ENCODE assay signal across 10 mouse cellular contexts in genomic region chr13:44502612-44503256, GRCm38 (mm10).
DNase-seq lines count a peak whose midpoint lies in the region; ATAC-seq and TF ChIP-seq lines count a peak whose summit lies in the region.
"Had no signal": no experiment of that assay in that cellular context is flagged by ENCODE, and none has a peak within 500 bp of the region (broad histone marks: within the 10 kb centered on the region; RNA-seq: fewer than 3 reads in every experiment).

No protein-coding gene starts in this region.

- peaks cover 2% of the 10 kb centered on the region; the same call in 1 of the 2 replicates for H3K4me1 ChIP-seq in liver, adult 2 months (ENCODE audit: control insufficient read depth, insufficient read depth, low read length)
- peaks cover 17% of the 10 kb centered on the region for H3K4me1 ChIP-seq in liver, embryonic 11.5 days (replicated peaks; ENCODE audit: control insufficient read depth, insufficient read depth, low read length)
- peaks cover 17% of the 10 kb centered on the region for H3K4me1 ChIP-seq in cerebellum, adult 2 months (ENCODE audit: control insufficient read depth, insufficient read depth, low read length)

- no peak for TF ChIP-seq POLR2A in liver, adult 2 months (IDR thresholded peaks at IDR 0.05; ENCODE audit: extremely low read depth, insufficient read depth, low read length)
- TF ChIP-seq POLR2A in cerebellum, adult 2 months (IDR thresholded peaks at IDR 0.05; ENCODE audit: borderline replicate concordance, insufficient read depth, low read length) = no peak

- WGBS in liver, adult 2 months = 25% methylated on average over 10 of the region's 10 CpGs
- WGBS in liver, embryonic 11.5 days = 55% methylated on average over 10 of the region's 10 CpGs
- WGBS in cerebellum, adult 2 months = 54% methylated on average over 10 of the region's 10 CpGs

- H3K27me3 ChIP-seq in liver, adult 2 months (ENCODE audit: control insufficient read depth, insufficient read depth, low read length) = no peaks in the 10 kb centered on the region
- H3K27me3 ChIP-seq in liver, embryonic 11.5 days (replicated peaks; ENCODE audit: control insufficient read depth, insufficient read depth, low read length) = no peaks in the 10 kb centered on the region
- H3K27me3 ChIP-seq in cerebellum, adult 2 months (ENCODE audit: control insufficient read depth, insufficient read depth, low read length) = no peaks in the 10 kb centered on the region
- H3K27me3 ChIP-seq: liver, embryonic 13.5 days; Patski had no signal

- no peak overlapping the region for H3K27ac ChIP-seq in liver, adult 2 months (replicated peaks; ENCODE audit: insufficient read depth, low read depth, low read length)
- no peak overlapping the region; the same call in 1 of the 2 replicates for H3K27ac ChIP-seq in liver, embryonic 11.5 days (ENCODE audit: low read depth, low read length)
- no peak overlapping the region for H3K27ac ChIP-seq in cerebellum, adult 2 months (ENCODE audit: insufficient read depth, low read length)
- H3K27ac ChIP-seq: liver, embryonic 13.5 days had no signal

- H3K9ac ChIP-seq in liver, adult 2 months (ENCODE audit: low read depth, low read length) = no peak overlapping the region
- no peak overlapping the region for H3K9ac ChIP-seq in liver, embryonic 11.5 days (ENCODE audit: low read depth, low read length)
- H3K9ac ChIP-seq: liver, embryonic 13.5 days had no signal

- no peaks in the 10 kb centered on the region for H3K79me2 ChIP-seq in liver, adult 2 months (ENCODE audit: control insufficient read depth, insufficient read depth, low read length)

- DNase-seq in liver, adult 2 months (ENCODE audit: extremely low read depth, low read depth, low spot score) = peak; percentile 61
- no peak for DNase-seq in liver, embryonic 11.5 days (ENCODE audit: low spot score)
- DNase-seq in cerebellum, adult 2 months = peak; percentile 55 to 57
- DNase-seq in cerebellum, postnatal 25 days = peak; percentile 52 to 77
- peak; percentile 78 to 87 for DNase-seq in kidney, postnatal 4 days
- no peak for DNase-seq in urinary bladder, postnatal 10 days (ENCODE audit: low spot score)
- DNase-seq in frontal cortex, postnatal 14 days (ENCODE audit: low spot score in 2 of 2) = no peak
- DNase-seq in frontal cortex, postnatal 10 days (ENCODE audit: low spot score in 2 of 2) = no peak
- DNase-seq: liver, embryonic 13.5 days had no signal

- no peak overlapping the region for H3K4me3 ChIP-seq in liver, adult 2 months (ENCODE audit: insufficient read depth, low read depth, low read length)
- H3K4me3 ChIP-seq in liver, embryonic 11.5 days (ENCODE audit: low read depth, low read length) = no peak overlapping the region
- no peak overlapping the region for H3K4me3 ChIP-seq in cerebellum, adult 2 months (replicated peaks; ENCODE audit: insufficient read depth, low read depth, low read length)
- H3K4me3 ChIP-seq: liver, embryonic 13.5 days had no signal

- TF ChIP-seq CTCF in liver, adult 2 months (IDR thresholded peaks at IDR 0.05; ENCODE audit: low read depth, low read length) = no peak
- no peak for TF ChIP-seq CTCF in cerebellum, adult 2 months (IDR thresholded peaks at IDR 0.05; ENCODE audit: borderline replicate concordance, insufficient read depth, low read depth, low read length)

- H3K4me2 ChIP-seq in liver, embryonic 11.5 days = no peak overlapping the region
- H3K4me2 ChIP-seq: liver, embryonic 13.5 days had no signal

- ATAC-seq in liver, embryonic 11.5 days (replicated peaks; ENCODE audit: low FRiP score) = no peak
- ATAC-seq: Patski had no signal

- H3K9me3 ChIP-seq in liver, embryonic 11.5 days (ENCODE audit: control insufficient read depth, low read length) = no peaks in the 10 kb centered on the region
- H3K9me3 ChIP-seq: liver, embryonic 13.5 days had no signal

- H3K36me3 ChIP-seq in liver, adult 2 months (ENCODE audit: control insufficient read depth, insufficient read depth, low read length) = no peaks in the 10 kb centered on the region
- H3K36me3 ChIP-seq in liver, embryonic 11.5 days (ENCODE audit: control insufficient read depth, insufficient read depth, low read length) = no peaks in the 10 kb centered on the region
- H3K36me3 ChIP-seq: liver, embryonic 13.5 days had no signal

Comparison
In these comparisons a context has a peak if more than half of its experiments do, and no peak if none do; other contexts are left out.
1. DNase-seq: peak in liver, adult 2 months (single experiment), cerebellum, adult 2 months (2 of 2), cerebellum, postnatal 25 days (2 of 2) and kidney, postnatal 4 days (2 of 2); none in liver, embryonic 11.5 days (single experiment), urinary bladder, postnatal 10 days (single experiment), frontal cortex, postnatal 14 days (0 of 2) and frontal cortex, postnatal 10 days (0 of 2).